Mouse (Mus musculus) forebrain, embryonic 11.5 days (tissue): ENCODE measurements around the gene Bpifa3. TPM values are rescaled to one million over a fixed set of nuclear protein-coding genes. Genes with fewer than 3 reads are reported as not detected.
"Not testable (repeated sequence)": the region's sequence is repeated elsewhere in the genome, so short reads cannot be mapped to it uniquely, and the experiment has no call there.

ENCODE experiments used
- ATAC-seq: fragments of 200-750 bp; cut with Nextera tagmentation; replicated peaks from 2 replicates; pipeline ENCODE4 v1.8.0; 2017; ENCODE audit warnings: moderate TSS enrichment; ENCODE audit not compliant: low FRiP score
- DNase-seq: peaks from one replicate; pipeline ENCODE4 v3.0.0-alpha.2; 2017; ENCODE audit warnings: low spot score
- H3K27ac ChIP-seq: fragments of 300-500 bp; sonication (generic); 2 replicates; pipeline ENCODE4 v1.5.1; 2014; ENCODE audit warnings: low read depth, low read length
- H3K27me3 ChIP-seq: fragments of 300-500 bp; sonication (generic); 2 replicates; pipeline ENCODE4 v1.6.1; 2014; ENCODE audit warnings: mild to moderate bottlenecking, low read length, mixed read lengths; ENCODE audit not compliant: control insufficient read depth, insufficient read depth
- H3K36me3 ChIP-seq: fragments of 300-500 bp; sonication (generic); 2 replicates; pipeline ENCODE4 v1.6.1; 2014; ENCODE audit warnings: mild to moderate bottlenecking, low read length, moderate library complexity, mixed read lengths; ENCODE audit not compliant: control insufficient read depth, insufficient read depth
- H3K4me1 ChIP-seq: fragments of 300-500 bp; sonication (generic); replicated peaks from 2 replicates; pipeline ENCODE4 v1.6.1; 2014; ENCODE audit warnings: low read length, mixed read lengths; ENCODE audit not compliant: control insufficient read depth, insufficient read depth
- H3K4me2 ChIP-seq: fragments of 300-500 bp; sonication (generic); 2 replicates; pipeline ENCODE4 v1.6.1; 2014; ENCODE audit warnings: low read depth, mild to moderate bottlenecking, low read length, moderate library complexity, mixed read lengths; ENCODE audit not compliant: severe bottlenecking
- H3K4me3 ChIP-seq: fragments of 300-500 bp; sonication (generic); 2 replicates; pipeline ENCODE4 v1.5.1; 2014; ENCODE audit warnings: low read depth, low read length
- H3K9ac ChIP-seq: fragments of 300-500 bp; sonication (generic); 2 replicates; pipeline ENCODE4 v1.6.1; 2014; ENCODE audit warnings: low read length
- H3K9me3 ChIP-seq: fragments of 300-500 bp; sonication (generic); 2 replicates; pipeline ENCODE4 v1.6.1; 2016; ENCODE audit warnings: low read length, mixed read lengths; ENCODE audit not compliant: control insufficient read depth
- WGBS: fragments of 180-500 bp; shearing (Covaris S2); extraction: QIAGEN DNeasy Blood & Tissue Kit; methylation state at CpG from one replicate; pipeline ENCODE4 v1.1.7; 2014; 5-methylcytosine and 5-hydroxymethylcytosine counted together
- polyA plus RNA-seq: library from polyadenylated mRNA; unstranded; fragments of >200 nt; fragmentation: Nextera tagmentation; extraction: Ambion mirVana; gene quantifications from 2 replicates; pipeline ENCODE4 v1.2.1, GENCODE M21; 2014

The Bpifa3 gene
- polyA plus RNA-seq, 1 experiment from 2014 or later = not detected

DNA sequence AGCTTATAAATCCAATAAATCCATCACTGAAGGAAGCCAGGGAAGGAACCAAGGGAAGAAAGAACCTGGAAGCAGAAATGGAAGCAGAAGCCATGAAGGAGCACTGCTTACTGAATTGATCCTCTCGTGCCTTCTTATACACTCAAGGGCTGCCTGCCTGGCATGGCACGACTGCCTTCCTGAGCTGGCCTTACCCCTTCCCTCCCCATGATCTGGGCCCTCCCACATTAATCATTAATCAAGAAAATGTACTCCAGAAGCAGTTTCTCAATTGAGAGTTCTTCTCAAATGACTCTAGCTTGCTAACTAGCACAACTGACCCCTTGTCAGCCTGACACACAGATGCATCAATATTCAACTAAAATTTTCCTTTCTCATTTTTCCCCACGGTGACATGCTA, 39.0 kb downstream of the Bpifa3 start:
- WGBS = 90% methylated on average over 3 of the region's 3 CpGs

DNA sequence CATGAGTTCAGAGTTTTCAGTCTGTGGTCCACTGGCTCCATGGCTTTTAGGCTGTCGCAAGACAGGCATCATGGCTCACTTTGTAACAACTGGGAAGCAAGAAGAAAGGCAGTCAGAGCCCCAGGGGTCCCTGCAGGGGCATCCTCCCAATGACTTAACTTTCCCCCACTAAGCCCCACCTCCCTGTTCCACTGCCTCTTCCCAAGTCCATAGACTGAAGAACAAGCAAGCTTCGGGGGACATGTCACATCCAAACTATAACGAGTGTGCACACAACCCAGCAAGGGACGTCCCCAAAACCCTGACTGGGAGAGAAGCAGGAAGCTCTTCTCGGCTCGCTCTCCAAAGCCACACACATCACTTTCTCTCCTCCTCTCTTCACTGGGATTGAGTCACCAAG, 41.5 kb downstream of the Bpifa3 start:
- no peak overlapping the region for H3K9ac ChIP-seq
- ATAC-seq (no peak), DNase-seq (no peak)
- H3K27me3 ChIP-seq = no peaks in the 10 kb centered on the region
- no peaks in the 10 kb centered on the region for H3K9me3 ChIP-seq
- no peak overlapping the region for H3K27ac ChIP-seq
- H3K36me3 ChIP-seq = no peaks in the 10 kb centered on the region
- H3K4me2 ChIP-seq = no peak overlapping the region
- no peaks in the 10 kb centered on the region for H3K4me1 ChIP-seq
- 63% methylated on average over 6 of the region's 6 CpGs for whole genome bisulfite sequencing
- no peak overlapping the region for H3K4me3 ChIP-seq

More for the DNA sequence above, 39.0 kb downstream of the Bpifa3 start:
- Histone ChIP-seq H3K4me3 (no peak overlapping the region), H3K4me2 (no peak overlapping the region), H3K9ac (no peak overlapping the region), H3K9me3 (no peaks in the 10 kb centered on the region), H3K36me3 (no peaks in the 10 kb centered on the region), H3K27me3 (no peaks in the 10 kb centered on the region), H3K4me1 (no peaks in the 10 kb centered on the region), H3K27ac (no peak overlapping the region)
- DNase-seq = no peak
- ATAC-seq = no peak

DNA sequence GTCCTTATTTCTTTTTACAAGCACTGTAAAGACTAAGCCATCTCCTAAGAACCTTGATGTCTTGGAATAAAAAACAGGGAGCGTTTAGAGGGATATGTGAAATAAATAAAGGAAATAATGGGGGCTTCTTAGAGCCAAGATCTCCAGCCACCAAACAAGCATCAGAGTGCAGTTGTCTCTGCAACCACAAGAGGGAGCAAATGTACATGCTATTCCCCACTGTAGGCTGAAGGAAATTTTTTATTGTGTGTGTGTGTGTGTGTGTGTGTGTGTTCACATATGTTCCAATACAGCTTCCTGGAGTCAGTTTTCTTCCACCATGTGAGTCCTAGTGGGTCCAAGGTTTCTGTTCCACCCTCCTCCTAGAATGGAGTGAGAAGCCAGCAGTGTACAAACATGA, 43.2 kb downstream of the Bpifa3 start:
- DNase-seq = peak; percentile 58
- no peaks in the 10 kb centered on the region for H3K27me3 ChIP-seq
- ATAC-seq = no peak
- no peak overlapping the region for H3K4me3 ChIP-seq
- no peak overlapping the region for H3K9ac ChIP-seq
- no peaks in the 10 kb centered on the region for H3K4me1 ChIP-seq
- H3K9me3 ChIP-seq = no peaks in the 10 kb centered on the region
- no peak overlapping the region for H3K4me2 ChIP-seq
- no peak overlapping the region for H3K27ac ChIP-seq
- no peaks in the 10 kb centered on the region for H3K36me3 ChIP-seq
- WGBS = 61% methylated on average over 1 of the region's 1 CpGs

DNA sequence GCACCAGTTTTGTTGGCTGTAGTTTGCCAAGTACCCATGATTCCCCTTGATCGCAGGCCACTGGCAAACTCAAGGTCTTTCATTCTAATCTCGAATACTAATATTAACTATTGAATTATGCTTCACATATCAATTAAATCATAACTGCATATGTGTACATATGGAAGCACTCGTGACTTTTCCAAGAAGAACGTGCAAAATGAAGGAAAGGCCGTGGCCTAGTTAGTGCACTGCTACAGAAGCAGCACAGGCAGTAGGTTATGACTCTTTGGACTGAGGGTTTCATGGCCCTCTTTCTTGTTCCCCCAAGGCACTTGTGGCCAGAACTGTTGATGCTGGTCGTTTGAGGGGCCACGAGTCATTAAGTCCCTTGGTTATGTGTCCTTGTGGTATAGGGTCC, 51.8 kb downstream of the Bpifa3 start:
- not testable (repeated sequence) for H3K9ac ChIP-seq, H3K4me2 ChIP-seq, DNase-seq, ATAC-seq, H3K4me3 ChIP-seq, H3K27ac ChIP-seq, H3K36me3 ChIP-seq, H3K4me1 ChIP-seq, H3K9me3 ChIP-seq, H3K27me3 ChIP-seq
- WGBS = 80% methylated on average over 7 of the region's 7 CpGs

DNA sequence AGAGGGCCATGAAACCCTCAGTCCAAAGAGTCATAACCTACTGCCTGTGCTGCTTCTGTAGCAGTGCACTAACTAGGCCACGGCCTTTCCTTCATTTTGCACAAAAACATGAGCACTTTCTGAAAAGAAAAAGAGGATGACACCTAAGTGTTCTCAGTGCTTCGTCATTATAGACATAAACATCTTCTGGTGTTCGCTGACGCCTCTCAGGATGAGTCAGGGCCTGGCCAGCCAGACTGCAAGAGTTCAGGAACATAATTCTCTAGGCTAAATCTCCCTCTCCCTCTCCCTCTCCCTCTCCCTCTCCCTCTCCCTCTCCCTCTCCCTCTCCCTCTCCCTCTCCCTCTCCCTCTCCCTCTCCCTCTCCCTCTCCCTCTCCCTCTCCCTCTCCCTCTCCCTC, 52.9 kb downstream of the Bpifa3 start:
- not testable (repeated sequence) for ATAC-seq, H3K9me3 ChIP-seq, DNase-seq, H3K36me3 ChIP-seq, H3K4me3 ChIP-seq, H3K27me3 ChIP-seq, H3K27ac ChIP-seq, H3K4me1 ChIP-seq, H3K4me2 ChIP-seq, H3K9ac ChIP-seq
- 75% methylated on average over 4 of the region's 4 CpGs for WGBS

DNA sequence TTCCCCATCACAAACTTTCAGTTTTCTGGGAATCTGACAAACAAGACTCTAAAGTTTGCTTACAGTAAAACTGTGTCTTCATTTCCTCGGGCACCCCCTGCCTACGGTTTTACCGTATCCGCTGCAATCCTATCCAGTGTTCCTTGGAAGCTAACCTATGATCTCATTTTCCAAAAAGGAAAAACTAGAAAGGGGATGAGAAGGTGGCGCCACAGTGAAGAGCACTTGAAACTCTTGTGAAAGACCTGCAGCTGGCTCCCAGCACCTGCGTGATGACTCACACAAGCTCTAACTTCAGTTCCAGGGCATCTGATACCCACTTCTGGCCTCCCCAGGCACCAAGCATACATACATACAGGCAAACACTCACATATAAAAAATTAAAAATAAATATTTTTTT, 55.2 kb downstream of the Bpifa3 start:
- no peaks in the 10 kb centered on the region for H3K27me3 ChIP-seq
- no peaks in the 10 kb centered on the region for H3K4me1 ChIP-seq
- no peaks in the 10 kb centered on the region for H3K9me3 ChIP-seq
- no peak overlapping the region for H3K27ac ChIP-seq
- ATAC-seq (no peak), DNase-seq (no peak)
- no peaks in the 10 kb centered on the region for H3K36me3 ChIP-seq
- no peak overlapping the region for H3K9ac ChIP-seq
- WGBS = 90% methylated on average over 6 of the region's 6 CpGs
- H3K4me2 ChIP-seq = no peak overlapping the region
- no peak overlapping the region for H3K4me3 ChIP-seq

DNA sequence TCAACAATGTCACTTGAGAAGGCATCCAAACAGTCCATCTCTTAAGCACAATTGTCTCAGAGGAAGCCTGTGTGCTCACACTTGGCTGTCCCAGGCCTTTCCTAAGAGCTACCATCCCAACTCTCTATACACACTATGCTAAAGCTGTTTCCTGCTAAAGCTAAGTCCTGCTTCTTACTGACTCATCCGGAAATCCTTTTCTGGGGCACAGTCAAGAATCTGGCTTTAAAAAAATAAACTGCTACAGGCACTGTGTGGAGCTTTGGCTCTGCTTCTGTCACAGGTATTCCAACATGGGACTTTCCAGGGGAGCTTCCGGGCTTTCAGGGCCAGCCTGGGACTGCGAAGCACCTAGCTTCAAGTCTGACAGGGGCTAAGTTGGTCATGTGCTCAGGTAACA, 55.6 kb downstream of the Bpifa3 start:
- Histone ChIP-seq H3K4me3 (no peak overlapping the region), H3K9me3 (no peaks in the 10 kb centered on the region), H3K4me1 (no peaks in the 10 kb centered on the region), H3K27me3 (no peaks in the 10 kb centered on the region), H3K9ac (no peak overlapping the region), H3K36me3 (no peaks in the 10 kb centered on the region), H3K27ac (no peak overlapping the region), H3K4me2 (no peak overlapping the region)
- WGBS = 88% methylated on average over 3 of the region's 3 CpGs
- DNase-seq (no peak), ATAC-seq (no peak)

DNA sequence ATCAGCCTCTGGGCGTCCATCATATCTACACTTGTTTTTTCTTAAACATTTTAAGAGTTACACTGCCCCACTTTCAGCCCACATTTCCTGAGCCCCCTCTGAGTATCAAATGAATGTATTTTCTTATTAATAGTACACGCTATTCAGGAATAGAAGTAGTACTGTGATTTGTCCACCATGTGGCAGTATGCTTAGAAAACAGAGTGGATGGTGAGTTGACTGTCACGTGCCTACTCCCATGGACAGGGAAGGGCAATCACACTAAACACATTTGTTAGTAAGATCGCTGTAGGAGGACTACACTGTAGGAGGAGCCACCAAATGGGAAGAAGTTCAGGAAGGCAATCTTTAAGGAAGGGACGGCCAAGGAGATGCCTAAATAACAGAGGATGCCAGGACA, 57.3 kb downstream of the Bpifa3 start:
- H3K9ac ChIP-seq = no peak overlapping the region
- no peak overlapping the region for H3K4me3 ChIP-seq
- no peaks in the 10 kb centered on the region for H3K36me3 ChIP-seq
- H3K4me2 ChIP-seq = no peak overlapping the region
- H3K27ac ChIP-seq = no peak overlapping the region
- no peaks in the 10 kb centered on the region for H3K27me3 ChIP-seq
- H3K9me3 ChIP-seq = no peaks in the 10 kb centered on the region
- DNase-seq (no peak), ATAC-seq (no peak)
- 44% methylated on average over 5 of the region's 5 CpGs for WGBS
- H3K4me1 ChIP-seq = no peaks in the 10 kb centered on the region
